Mouse (Mus musculus): ENCODE data around the gene Tnik. TPM values are rescaled to one million over a fixed set of nuclear protein-coding genes. Genes with fewer than 3 reads are reported as not detected.

Gene Tnik
- 1.6 and 2.9 TPM in 2 replicates for total RNA-seq (2023)

GRCm38 (mm10) chr3:28263002-28263947 lies at the start of gene Tnik:
Gene Tnik (plus strand): TSS chr3:28263214.

GRCm38 (mm10) chr3:28697797-28698196 lies 434.8 kb downstream of the Tnik start, which contains the start of gene Slc2a2:
Gene Slc2a2 (plus strand): TSS chr3:28697903.

